Mouse (Mus musculus) gastrocnemius, postnatal 36 days (tissue): ENCODE data around the gene Mup16. TPM values are rescaled to one million over a fixed set of nuclear protein-coding genes. Genes with fewer than 3 reads are reported as not detected.
"Not testable (repeated sequence)": the region's sequence is repeated elsewhere in the genome, so short reads cannot be mapped to it uniquely, and the experiment has no call there.

ENCODE experiments used
- DNase-seq, 2 experiments: peaks; one replicate each; pipeline ENCODE4 v3.0.0; 2022
- intact Hi-C: fragments of 180-260 bp; cut with DNase I; formaldehyde crosslinking; loops from one replicate; pipeline ENCODE4 v1.15.1; 2025
- long read RNA-seq, 2 experiments: library from polyadenylated mRNA; stranded (forward); transcript quantifications; one replicate each; pipeline ENCODE4 v2.0.0; 2021
- total RNA-seq, 2 experiments: library from RNA; stranded (reverse); gene quantifications; 2 replicates each; pipeline ENCODE4 v1.2.3; 2021

Mup16 gene
- under 1 TPM; 0.44 to 0.84 TPM for total RNA-seq
- long read RNA-seq, experiment 1, result 0 reads
- long read RNA-seq, experiment 2, result 0 reads

DNA sequence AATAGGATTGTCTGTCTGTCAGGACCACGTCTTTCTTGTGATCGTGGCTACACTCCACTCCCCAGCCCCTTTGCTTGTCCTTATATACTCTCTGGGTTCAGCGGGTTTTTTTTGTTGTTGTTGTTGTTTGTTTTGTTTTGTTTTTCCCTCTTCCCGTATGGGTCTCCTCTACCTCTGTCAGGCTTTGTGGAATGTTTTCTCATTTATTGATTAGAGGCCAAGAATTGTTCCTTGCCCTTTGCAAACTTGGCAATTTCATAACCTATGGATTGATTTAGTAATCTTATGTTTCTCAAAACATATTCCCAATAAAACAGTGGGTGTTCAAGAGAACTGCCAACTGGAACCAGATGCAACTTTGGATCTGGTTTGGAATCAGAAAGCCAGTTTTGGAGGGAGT is at the start of gene Mup16:
Mup16 (minus strand) TSS at position 101 of the 400 bp plus-strand sequence.
- intact Hi-C loops, DNase-seq: not testable (repeated sequence)

DNA sequence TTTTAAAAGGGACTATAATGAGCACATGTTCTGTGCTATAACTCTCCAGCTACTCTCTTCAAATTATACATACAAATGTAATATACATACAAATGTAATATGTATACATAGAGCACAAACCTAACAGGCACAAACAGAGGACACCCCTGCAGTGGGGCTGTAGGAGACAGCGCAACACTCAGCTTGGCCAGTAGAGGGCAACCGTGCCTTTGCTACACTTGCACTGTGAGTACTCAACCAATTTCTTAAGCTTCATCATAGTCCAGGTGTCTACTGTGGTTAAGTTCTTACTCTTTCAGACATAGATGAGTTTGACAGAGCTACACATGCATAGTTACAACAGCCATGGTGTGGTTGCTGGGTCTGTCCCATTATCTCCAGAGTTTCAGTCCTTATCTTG is 36.6 kb upstream of the Mup16 start:
- intact Hi-C loops, DNase-seq: not testable (repeated sequence)

Other genes starting within 250 kb of the Mup16 start
- gene Mup14, start 215.5 kb downstream of the Mup16 start, total RNA-seq, result under 1 TPM in 1 of 2 experiments, not detected in 1; 0.91 TPM
- not detected for gene Mup15, start 79.8 kb downstream of the Mup16 start, total RNA-seq
- not detected for gene Mup17, start 76.3 kb upstream of the Mup16 start, total RNA-seq
- gene Mup18, start 154.6 kb upstream of the Mup16 start, total RNA-seq, result 1 to 10 TPM in 1 of 2 experiments, under 1 TPM in 1; 0.38 to 1.2 TPM